Comparison of ENCODE assay signal across 12 mouse cellular contexts in genomic region chr19:5422267-5422666, GRCm38 (mm10). TPM values are rescaled to one million over a fixed set of nuclear protein-coding genes. Genes with fewer than 3 reads are reported as not detected.
A peak's percentile ranks its signal among the peaks of the same experiment; 100 is the strongest.
DNase-seq lines count a peak whose midpoint lies in the region; ATAC-seq and TF ChIP-seq lines count a peak whose summit lies in the region.
"Had no signal": no experiment of that assay in that cellular context is flagged by ENCODE, and none has a peak within 500 bp of the region (broad histone marks: within the 10 kb centered on the region; RNA-seq: fewer than 3 reads in every experiment).

No protein-coding gene starts in this region.

- no peak for TF ChIP-seq CTCF in heart, postnatal 0 days (IDR thresholded peaks at IDR 0.05; ENCODE audit: low read depth)
- no peak for TF ChIP-seq CTCF in midbrain, postnatal 0 days (IDR thresholded peaks at IDR 0.05)

- no peaks in the 10 kb centered on the region for H3K27me3 ChIP-seq in heart, postnatal 0 days (ENCODE audit: control insufficient read depth, insufficient read depth, low read length)
- H3K27me3 ChIP-seq in midbrain, embryonic 13.5 days, result no peaks in the 10 kb centered on the region
- no peaks in the 10 kb centered on the region for H3K27me3 ChIP-seq in midbrain, postnatal 0 days (ENCODE audit: insufficient read depth, low read length)
- no peaks in the 10 kb centered on the region for H3K27me3 ChIP-seq in embryonic facial prominence, embryonic 10.5 days (replicated peaks; ENCODE audit: low read depth, poor library complexity, severe bottlenecking)
- H3K27me3 ChIP-seq: embryonic facial prominence, embryonic 12.5 days had no signal

- peaks cover 15% of the 10 kb centered on the region for H3K4me1 ChIP-seq in heart, postnatal 0 days (ENCODE audit: control insufficient read depth, insufficient read depth)
- H3K4me1 ChIP-seq in midbrain, embryonic 13.5 days (replicated peaks), result peaks cover 40% of the 10 kb centered on the region
- H3K4me1 ChIP-seq in midbrain, postnatal 0 days (ENCODE audit: insufficient read depth, low read length), result peaks cover 20% of the 10 kb centered on the region
- H3K4me1 ChIP-seq in embryonic facial prominence, embryonic 10.5 days, result peaks cover 34% of the 10 kb centered on the region

- no peak for ATAC-seq in heart, postnatal 0 days (ENCODE audit: insufficient read depth, low read depth)
- no peak for ATAC-seq in midbrain, embryonic 13.5 days
- no peak for ATAC-seq in midbrain, postnatal 0 days (ENCODE audit: low FRiP score)

- H3K36me3 ChIP-seq in heart, postnatal 0 days (replicated peaks; ENCODE audit: control insufficient read depth, insufficient read depth, low read length), result peaks cover 57% of the 10 kb centered on the region
- peaks cover 51% of the 10 kb centered on the region for H3K36me3 ChIP-seq in midbrain, embryonic 13.5 days
- peaks cover 42% of the 10 kb centered on the region for H3K36me3 ChIP-seq in midbrain, postnatal 0 days (ENCODE audit: insufficient read depth, low read length)
- H3K36me3 ChIP-seq in embryonic facial prominence, embryonic 10.5 days (replicated peaks), result peaks cover 70% of the 10 kb centered on the region

- no peak overlapping the region for H3K4me2 ChIP-seq in heart, postnatal 0 days (ENCODE audit: low read depth, low read length)
- no peak overlapping the region for H3K4me2 ChIP-seq in midbrain, embryonic 13.5 days (replicated peaks)
- H3K4me2 ChIP-seq in midbrain, postnatal 0 days (ENCODE audit: low read depth, low read length, poor library complexity, severe bottlenecking), result no peak overlapping the region

- peak overlapping the region; percentile 18; the same call in 1 of the 2 replicates for H3K27ac ChIP-seq in heart, postnatal 0 days (ENCODE audit: low read depth)
- H3K27ac ChIP-seq in midbrain, embryonic 13.5 days, result no peak overlapping the region
- no peak overlapping the region for H3K27ac ChIP-seq in midbrain, postnatal 0 days (ENCODE audit: low read depth, low read length)
- no peak overlapping the region for H3K27ac ChIP-seq in embryonic facial prominence, embryonic 10.5 days (replicated peaks)
- H3K27ac ChIP-seq: embryonic facial prominence, embryonic 12.5 days had no signal

- H3K4me3 ChIP-seq in heart, postnatal 0 days (ENCODE audit: low read depth, low read length), result no peak overlapping the region
- H3K4me3 ChIP-seq in midbrain, embryonic 13.5 days (replicated peaks), result no peak overlapping the region; the same call in 1 of the 2 replicates
- no peak overlapping the region for H3K4me3 ChIP-seq in midbrain, postnatal 0 days (ENCODE audit: low read depth, low read length)
- peak overlapping the region; percentile 6; the same call in 1 of the 2 replicates for H3K4me3 ChIP-seq in embryonic facial prominence, embryonic 10.5 days

- 82% methylated on average over 10 of the region's 10 CpGs for WGBS in heart, postnatal 0 days
- WGBS in midbrain, embryonic 13.5 days, result 91% methylated on average over 10 of the region's 10 CpGs
- 89% methylated on average over 10 of the region's 10 CpGs for WGBS in midbrain, postnatal 0 days
- WGBS in embryonic facial prominence, embryonic 10.5 days, result 88% methylated on average over 10 of the region's 10 CpGs

- TF ChIP-seq EP300 in heart, postnatal 0 days (IDR thresholded peaks at IDR 0.05; ENCODE audit: low read depth), result no peak

- no peaks in the 10 kb centered on the region for H3K9me3 ChIP-seq in heart, postnatal 0 days (replicated peaks; ENCODE audit: control insufficient read depth, low read length)
- no peaks in the 10 kb centered on the region for H3K9me3 ChIP-seq in midbrain, embryonic 13.5 days
- no peaks in the 10 kb centered on the region for H3K9me3 ChIP-seq in midbrain, postnatal 0 days (ENCODE audit: low read length)
- no peaks in the 10 kb centered on the region for H3K9me3 ChIP-seq in embryonic facial prominence, embryonic 10.5 days
- H3K9me3 ChIP-seq: embryonic facial prominence, embryonic 12.5 days had no signal

- intact Hi-C loops in heart, postnatal 36 days (cut with DNase I), result no loop called here

- no peak overlapping the region for H3K9ac ChIP-seq in heart, postnatal 0 days (replicated peaks; ENCODE audit: low read depth, low read length)
- peak overlapping the region; percentile 16; the same call in 1 of the 2 replicates for H3K9ac ChIP-seq in midbrain, embryonic 13.5 days (replicated peaks)
- H3K9ac ChIP-seq in midbrain, postnatal 0 days (replicated peaks; ENCODE audit: low read length, poor library complexity, severe bottlenecking), result no peak overlapping the region

- peak; percentile 38 for DNase-seq in adrenal gland, postnatal 14 days
- no peak for DNase-seq in adrenal gland, adult 8-10 months
- DNase-seq in heart, postnatal 0 days (ENCODE audit: low spot score), result no peak
- DNase-seq in heart, postnatal 36 days, result no peak
- no peak for DNase-seq in midbrain, postnatal 0 days (ENCODE audit: low spot score)
- no peak for DNase-seq in embryonic facial prominence, embryonic 10.5 days (ENCODE audit: low spot score)
- no peak for DNase-seq in frontal cortex, postnatal 25 days (ENCODE audit: low spot score in 2 of 2)

RNA-seq across cellular contexts. Expression of gene Drap1, which starts 2.5 kb away (rescaled TPM):
- 210 and 236 TPM in 2 replicates for total RNA-seq in adrenal gland, postnatal 14 days (2021)
- total RNA-seq in adrenal gland, adult 8-10 months (2022), result 100 to 1,000 TPM; 272 to 295 (median 289) TPM
- total RNA-seq in heart, postnatal 0 days (2014; rRNA removed; ENCODE audit: low replicate concordance), result 169 and 171 TPM in 2 replicates
- polyA plus RNA-seq in heart, postnatal 0 days (2015; fragmentation: Nextera tagmentation; extraction: Ambion mirVana), result 328 and 338 TPM in 2 replicates
- total RNA-seq in heart, postnatal 36 days (2021), result 100 to 1,000 TPM; 297 to 319 TPM
- polyA plus RNA-seq in midbrain, embryonic 13.5 days (2015; fragmentation: Nextera tagmentation; extraction: Ambion mirVana), result 303 and 313 TPM in 2 replicates
- total RNA-seq in midbrain, postnatal 0 days (2014; rRNA removed), result 187 and 203 TPM in 2 replicates
- 332 and 342 TPM in 2 replicates for polyA plus RNA-seq in midbrain, postnatal 0 days (2015; fragmentation: Nextera tagmentation; extraction: Ambion mirVana)
- 222 and 242 TPM in 2 replicates for polyA plus RNA-seq in embryonic facial prominence, embryonic 10.5 days (2016; fragmentation: Nextera tagmentation; extraction: Ambion mirVana)

RNA-seq across cellular contexts. Expression of gene AI837181, which starts 2.7 kb away (rescaled TPM):
- 36.8 and 45.1 TPM in 2 replicates for total RNA-seq in adrenal gland, postnatal 14 days (2021)
- total RNA-seq in adrenal gland, adult 8-10 months (2022), result 10 to 100 TPM; 52.2 to 59.2 (median 52.8) TPM
- 47.4 and 59.1 TPM in 2 replicates for total RNA-seq in heart, postnatal 0 days (2014; rRNA removed; ENCODE audit: low replicate concordance)
- polyA plus RNA-seq in heart, postnatal 0 days (2015; fragmentation: Nextera tagmentation; extraction: Ambion mirVana), result 38.1 and 40.5 TPM in 2 replicates
- total RNA-seq in heart, postnatal 36 days (2021), result 10 to 100 TPM; 33.3 to 38.1 TPM
- 51.6 and 60.3 TPM in 2 replicates for polyA plus RNA-seq in midbrain, embryonic 13.5 days (2015; fragmentation: Nextera tagmentation; extraction: Ambion mirVana)
- 73.2 and 98.8 TPM in 2 replicates for total RNA-seq in midbrain, postnatal 0 days (2014; rRNA removed)
- polyA plus RNA-seq in midbrain, postnatal 0 days (2015; fragmentation: Nextera tagmentation; extraction: Ambion mirVana), result 74.1 and 85.2 TPM in 2 replicates
- 49.5 and 55.0 TPM in 2 replicates for polyA plus RNA-seq in embryonic facial prominence, embryonic 10.5 days (2016; fragmentation: Nextera tagmentation; extraction: Ambion mirVana)

RNA-seq across cellular contexts. Expression of gene Tsga10ip, which starts 19.9 kb away (rescaled TPM):
- not detected in 2 replicates for total RNA-seq in adrenal gland, postnatal 14 days (2021)
- total RNA-seq in adrenal gland, adult 8-10 months (2022), result under 1 TPM in 1 of 4 experiments, not detected in 3; 0.17 TPM
- 0.31 and 3.5 TPM in 2 replicates for total RNA-seq in heart, postnatal 0 days (2014; rRNA removed; ENCODE audit: low replicate concordance)
- 2.5 and 3.5 TPM in 2 replicates for polyA plus RNA-seq in heart, postnatal 0 days (2015; fragmentation: Nextera tagmentation; extraction: Ambion mirVana)
- total RNA-seq in heart, postnatal 36 days (2021), result 1 to 10 TPM in 1 of 2 experiments, under 1 TPM in 1; 0.17 to 2.8 TPM
- 0.32 and 0.55 TPM in 2 replicates for polyA plus RNA-seq in midbrain, embryonic 13.5 days (2015; fragmentation: Nextera tagmentation; extraction: Ambion mirVana)
- total RNA-seq in midbrain, postnatal 0 days (2014; rRNA removed), result not detected in 2 replicates
- polyA plus RNA-seq in midbrain, postnatal 0 days (2015; fragmentation: Nextera tagmentation; extraction: Ambion mirVana), result 0.10 TPM in 1 of 2 replicates, not detected in the other
- polyA plus RNA-seq in embryonic facial prominence, embryonic 10.5 days (2016; fragmentation: Nextera tagmentation; extraction: Ambion mirVana), result 0.28 and 0.72 TPM in 2 replicates
- polyA plus RNA-seq: urinary bladder, adult 2 months had no signal

RNA-seq across cellular contexts. Expression of gene Fosl1, which starts 25.1 kb away (rescaled TPM):
- total RNA-seq in adrenal gland, postnatal 14 days (2021), result 0.98 and 1.1 TPM in 2 replicates
- total RNA-seq in adrenal gland, adult 8-10 months (2022), result under 1 TPM in 3 of 4 experiments, not detected in 1; 0.22 to 0.86 (median 0.56) TPM
- not detected in 2 replicates for total RNA-seq in heart, postnatal 0 days (2014; rRNA removed; ENCODE audit: low replicate concordance)
- polyA plus RNA-seq in heart, postnatal 0 days (2015; fragmentation: Nextera tagmentation; extraction: Ambion mirVana), result 0.12 TPM in 1 of 2 replicates, not detected in the other
- not detected for total RNA-seq in heart, postnatal 36 days (2021)
- not detected in 2 replicates for polyA plus RNA-seq in midbrain, embryonic 13.5 days (2015; fragmentation: Nextera tagmentation; extraction: Ambion mirVana)
- total RNA-seq in midbrain, postnatal 0 days (2014; rRNA removed), result 0.11 TPM in 1 of 2 replicates, not detected in the other
- polyA plus RNA-seq in midbrain, postnatal 0 days (2015; fragmentation: Nextera tagmentation; extraction: Ambion mirVana), result not detected in 2 replicates
- not detected in 2 replicates for polyA plus RNA-seq in embryonic facial prominence, embryonic 10.5 days (2016; fragmentation: Nextera tagmentation; extraction: Ambion mirVana)
- polyA plus RNA-seq: embryonic facial prominence, embryonic 12.5 days; kidney, embryonic 14.5 days; liver, embryonic 16.5 days; urinary bladder, adult 2 months had no signal

RNA-seq across cellular contexts. Expression of gene Sart1, which starts 33.8 kb away (rescaled TPM):
- total RNA-seq in adrenal gland, postnatal 14 days (2021), result 73.0 and 75.7 TPM in 2 replicates
- total RNA-seq in adrenal gland, adult 8-10 months (2022), result 100 to 1,000 TPM in 2 of 4 experiments, 10 to 100 TPM in 2; 75.2 to 101 (median 98.6) TPM
- 4.4 and 39.0 TPM in 2 replicates for total RNA-seq in heart, postnatal 0 days (2014; rRNA removed; ENCODE audit: low replicate concordance)
- polyA plus RNA-seq in heart, postnatal 0 days (2015; fragmentation: Nextera tagmentation; extraction: Ambion mirVana), result 26.4 and 26.9 TPM in 2 replicates
- total RNA-seq in heart, postnatal 36 days (2021), result 10 to 100 TPM; 53.2 to 55.5 TPM
- polyA plus RNA-seq in midbrain, embryonic 13.5 days (2015; fragmentation: Nextera tagmentation; extraction: Ambion mirVana), result 74.3 and 78.8 TPM in 2 replicates
- total RNA-seq in midbrain, postnatal 0 days (2014; rRNA removed), result 28.9 and 37.0 TPM in 2 replicates
- polyA plus RNA-seq in midbrain, postnatal 0 days (2015; fragmentation: Nextera tagmentation; extraction: Ambion mirVana), result 43.4 and 51.0 TPM in 2 replicates
- 89.4 and 96.6 TPM in 2 replicates for polyA plus RNA-seq in embryonic facial prominence, embryonic 10.5 days (2016; fragmentation: Nextera tagmentation; extraction: Ambion mirVana)
